Mouse (Mus musculus) retina, postnatal 1 day (tissue): ENCODE data around the gene Syt11.
A peak's percentile ranks its signal among the peaks of the same experiment; 100 is the strongest.
"Not testable (repeated sequence)": the region's sequence is repeated elsewhere in the genome, so short reads cannot be mapped to it uniquely, and the experiment has no call there.

Source experiments
- DNase-seq: peaks from one replicate; pipeline ENCODE4 v3.0.0-alpha.2; 2012

The Syt11 gene

GRCm38 (mm10) chr3:88719098-88719497 lies 55.9 kb downstream of the Syt11 start:
- DNase-seq = peak; percentile 41

GRCm38 (mm10) chr3:88717831-88718230 lies 57.1 kb downstream of the Syt11 start:
- DNase-seq = no peak

GRCm38 (mm10) chr3:88717198-88717798 lies 57.7 kb downstream of the Syt11 start:
- peak; percentile 57 for DNase-seq

- peak; percentile 89 for DNase-seq
Measured at GRCm38 (mm10) chr3:88716399-88717197, 58.4 kb downstream of the Syt11 start, which contains the start of gene Rit1. TSS of gene Rit1 (plus strand) at chr3:88716838.

- not testable (repeated sequence) for DNase-seq
Measured at GRCm38 (mm10) chr3:88715716-88716115, 59.2 kb downstream of the Syt11 start.

GRCm38 (mm10) chr3:88714725-88715124 lies 60.2 kb downstream of the Syt11 start:
- DNase-seq = no peak

- DNase-seq = no peak
Measured at GRCm38 (mm10) chr3:88713709-88714108, 61.3 kb downstream of the Syt11 start.

- no peak for DNase-seq
Measured at GRCm38 (mm10) chr3:88701222-88701621, 73.7 kb downstream of the Syt11 start.

- no peak for DNase-seq
Measured at GRCm38 (mm10) chr3:88700247-88700646, 74.7 kb downstream of the Syt11 start.

- no peak for DNase-seq
Measured at GRCm38 (mm10) chr3:88698834-88699233, 76.1 kb downstream of the Syt11 start.

GRCm38 (mm10) chr3:88698051-88698450 lies 76.9 kb downstream of the Syt11 start:
- no peak for DNase-seq

GRCm38 (mm10) chr3:88695545-88695944 lies 79.4 kb downstream of the Syt11 start:
- DNase-seq = no peak
